Mouse (Mus musculus): ENCODE data around the gene Slc25a17. TPM values are rescaled to one million over a fixed set of nuclear protein-coding genes. Genes with fewer than 3 reads are reported as not detected.

Gene Slc25a17
- polyA plus RNA-seq, 1 experiment from 2014 or later: 148 TPM

DNA sequence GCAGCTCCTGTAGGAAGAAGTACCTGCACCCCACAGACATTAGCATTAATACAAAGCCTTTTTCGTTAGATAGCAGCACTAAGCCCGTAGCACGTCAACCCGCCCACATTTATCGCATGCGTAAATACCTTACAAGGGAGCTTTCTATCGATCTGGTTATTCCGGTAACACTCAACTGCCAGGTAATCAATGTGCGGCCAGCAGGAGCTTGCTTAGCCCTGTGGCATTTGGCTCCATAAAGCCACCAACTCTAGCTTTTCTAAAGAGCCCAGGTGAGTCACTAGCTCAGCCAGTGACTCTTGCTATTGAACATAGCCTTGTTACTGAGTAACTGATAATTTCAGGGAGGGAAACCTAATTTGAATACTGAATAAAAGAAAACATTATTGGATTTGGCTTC is 50.3 kb downstream of the Slc25a17 start:
- no peak overlapping the region for H3K4me2 ChIP-seq (replicated peaks; ENCODE audit: low read depth, low read length)
- ATAC-seq (ENCODE audit: low FRiP score, low TSS enrichment): no peak
- 91% methylated on average over 9 of the region's 9 CpGs for WGBS
- H3K36me3 ChIP-seq (ENCODE audit: insufficient read depth, low read length): 0 out of 2 replicates have a peak, but pooled peaks cover 3% of the 10 kb centered on the region
- H3K9me3 ChIP-seq (ENCODE audit: low read length): no peaks in the 10 kb centered on the region
- H3K27me3 ChIP-seq (ENCODE audit: insufficient read depth, low read length): no peaks in the 10 kb centered on the region
- no peak overlapping the region for H3K9ac ChIP-seq (replicated peaks; ENCODE audit: low read length)
- no peak overlapping the region for H3K4me3 ChIP-seq (ENCODE audit: low read length)
- no peaks in the 10 kb centered on the region for H3K4me1 ChIP-seq (ENCODE audit: insufficient read depth, low read length)
- H3K27ac ChIP-seq (ENCODE audit: low read length): no peak overlapping the region

- H3K4me2 ChIP-seq (replicated peaks; ENCODE audit: low read depth, low read length): no peak overlapping the region
- no peak overlapping the region for H3K4me3 ChIP-seq (ENCODE audit: low read length)
- H3K27ac ChIP-seq (ENCODE audit: low read length): no peak overlapping the region
- H3K9me3 ChIP-seq (ENCODE audit: low read length): no peaks in the 10 kb centered on the region
- no peaks in the 10 kb centered on the region for H3K4me1 ChIP-seq (ENCODE audit: insufficient read depth, low read length)
- no peaks in the 10 kb centered on the region for H3K27me3 ChIP-seq (ENCODE audit: insufficient read depth, low read length)
- 89% methylated on average over 7 of the region's 7 CpGs for WGBS
- ATAC-seq (ENCODE audit: low FRiP score, low TSS enrichment): no peak
- H3K9ac ChIP-seq (replicated peaks; ENCODE audit: low read length): no peak overlapping the region
- H3K36me3 ChIP-seq (ENCODE audit: insufficient read depth, low read length): 0 out of 2 replicates have a peak, but pooled peaks cover 2% of the 10 kb centered on the region
These were observed 52.6 kb downstream of the Slc25a17 start for GRCm38 (mm10) chr15:81308038-81308437.

- Histone ChIP-seq H3K27me3 (ENCODE audit: insufficient read depth, low read length) (no peaks in the 10 kb centered on the region), H3K4me3 (ENCODE audit: low read length) (no peak overlapping the region), H3K4me1 (ENCODE audit: insufficient read depth, low read length) (peaks cover 6% of the 10 kb centered on the region), H3K9me3 (ENCODE audit: low read length) (0 out of 2 replicates have a peak, but pooled peaks cover 2% of the 10 kb centered on the region), H3K27ac (ENCODE audit: low read length) (no peak overlapping the region), H3K36me3 (ENCODE audit: insufficient read depth, low read length) (no peaks in the 10 kb centered on the region), H3K9ac (replicated peaks; ENCODE audit: low read length) (no peak overlapping the region), H3K4me2 (replicated peaks; ENCODE audit: low read depth, low read length) (no peak overlapping the region)
- 96% methylated on average over 6 of the region's 6 CpGs for WGBS
- ATAC-seq (ENCODE audit: low FRiP score, low TSS enrichment): no peak
These were observed 54.1 kb downstream of the Slc25a17 start for GRCm38 (mm10) chr15:81306501-81306900.

DNA sequence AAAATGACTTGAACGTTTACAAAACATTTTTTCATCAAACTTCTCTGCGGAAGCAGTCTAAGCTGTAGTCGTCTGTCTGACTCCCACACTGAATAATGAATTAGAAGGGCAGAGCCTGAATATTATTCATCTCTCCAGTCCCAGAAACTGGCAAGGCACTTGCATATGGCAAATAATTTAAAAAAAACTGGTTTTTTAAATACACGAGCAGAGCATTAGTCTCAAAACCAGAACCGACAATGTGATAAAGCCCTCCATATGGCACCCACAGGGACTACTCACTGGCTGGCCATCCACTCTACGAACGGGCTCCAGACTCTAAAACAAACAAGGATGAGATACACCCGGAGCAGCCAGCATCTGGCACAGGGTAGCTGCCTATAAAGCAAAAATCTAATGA is 55.6 kb downstream of the Slc25a17 start:
- 0 out of 2 replicates have a peak, but pooled peaks cover 2% of the 10 kb centered on the region for H3K9me3 ChIP-seq (ENCODE audit: low read length)
- no peaks in the 10 kb centered on the region for H3K27me3 ChIP-seq (ENCODE audit: insufficient read depth, low read length)
- no peak overlapping the region for H3K4me3 ChIP-seq (ENCODE audit: low read length)
- no peak for ATAC-seq (ENCODE audit: low FRiP score, low TSS enrichment)
- no peak overlapping the region for H3K9ac ChIP-seq (replicated peaks; ENCODE audit: low read length)
- no peaks in the 10 kb centered on the region for H3K36me3 ChIP-seq (ENCODE audit: insufficient read depth, low read length)
- no peak overlapping the region for H3K4me2 ChIP-seq (replicated peaks; ENCODE audit: low read depth, low read length)
- H3K4me1 ChIP-seq (ENCODE audit: insufficient read depth, low read length): peaks cover 18% of the 10 kb centered on the region
- no peak overlapping the region for H3K27ac ChIP-seq (ENCODE audit: low read length)
- WGBS: 40% methylated on average over 8 of the region's 8 CpGs

- Histone ChIP-seq H3K4me2 (replicated peaks; ENCODE audit: low read depth, low read length) (no peak overlapping the region), H3K9ac (replicated peaks; ENCODE audit: low read length) (no peak overlapping the region), H3K27me3 (ENCODE audit: insufficient read depth, low read length) (no peaks in the 10 kb centered on the region), H3K27ac (ENCODE audit: low read length) (no peak overlapping the region), H3K4me1 (ENCODE audit: insufficient read depth, low read length) (peaks cover 18% of the 10 kb centered on the region), H3K36me3 (ENCODE audit: insufficient read depth, low read length) (no peaks in the 10 kb centered on the region), H3K9me3 (ENCODE audit: low read length) (0 out of 2 replicates have a peak, but pooled peaks cover 2% of the 10 kb centered on the region), H3K4me3 (ENCODE audit: low read length) (no peak overlapping the region)
- ATAC-seq (ENCODE audit: low FRiP score, low TSS enrichment): no peak
- 86% methylated on average over 7 of the region's 7 CpGs for WGBS
These were observed 56.6 kb downstream of the Slc25a17 start for GRCm38 (mm10) chr15:81304006-81304405.

GRCm38 (mm10) chr15:81302151-81302808 is 58.3 kb downstream of the Slc25a17 start:
- no peaks in the 10 kb centered on the region for H3K36me3 ChIP-seq (ENCODE audit: insufficient read depth, low read length)
- ATAC-seq (ENCODE audit: low FRiP score, low TSS enrichment): no peak
- H3K27ac ChIP-seq (ENCODE audit: low read length): no peak overlapping the region
- WGBS: 56% methylated on average over 13 of the region's 13 CpGs
- H3K4me3 ChIP-seq (ENCODE audit: low read length): no peak overlapping the region
- 0 out of 2 replicates have a peak, but pooled peaks cover 2% of the 10 kb centered on the region for H3K9me3 ChIP-seq (ENCODE audit: low read length)
- no peak overlapping the region for H3K4me2 ChIP-seq (replicated peaks; ENCODE audit: low read depth, low read length)
- H3K4me1 ChIP-seq (ENCODE audit: insufficient read depth, low read length): peaks cover 18% of the 10 kb centered on the region
- H3K27me3 ChIP-seq (ENCODE audit: insufficient read depth, low read length): no peaks in the 10 kb centered on the region
- H3K9ac ChIP-seq (replicated peaks; ENCODE audit: low read length): no peak overlapping the region

DNA sequence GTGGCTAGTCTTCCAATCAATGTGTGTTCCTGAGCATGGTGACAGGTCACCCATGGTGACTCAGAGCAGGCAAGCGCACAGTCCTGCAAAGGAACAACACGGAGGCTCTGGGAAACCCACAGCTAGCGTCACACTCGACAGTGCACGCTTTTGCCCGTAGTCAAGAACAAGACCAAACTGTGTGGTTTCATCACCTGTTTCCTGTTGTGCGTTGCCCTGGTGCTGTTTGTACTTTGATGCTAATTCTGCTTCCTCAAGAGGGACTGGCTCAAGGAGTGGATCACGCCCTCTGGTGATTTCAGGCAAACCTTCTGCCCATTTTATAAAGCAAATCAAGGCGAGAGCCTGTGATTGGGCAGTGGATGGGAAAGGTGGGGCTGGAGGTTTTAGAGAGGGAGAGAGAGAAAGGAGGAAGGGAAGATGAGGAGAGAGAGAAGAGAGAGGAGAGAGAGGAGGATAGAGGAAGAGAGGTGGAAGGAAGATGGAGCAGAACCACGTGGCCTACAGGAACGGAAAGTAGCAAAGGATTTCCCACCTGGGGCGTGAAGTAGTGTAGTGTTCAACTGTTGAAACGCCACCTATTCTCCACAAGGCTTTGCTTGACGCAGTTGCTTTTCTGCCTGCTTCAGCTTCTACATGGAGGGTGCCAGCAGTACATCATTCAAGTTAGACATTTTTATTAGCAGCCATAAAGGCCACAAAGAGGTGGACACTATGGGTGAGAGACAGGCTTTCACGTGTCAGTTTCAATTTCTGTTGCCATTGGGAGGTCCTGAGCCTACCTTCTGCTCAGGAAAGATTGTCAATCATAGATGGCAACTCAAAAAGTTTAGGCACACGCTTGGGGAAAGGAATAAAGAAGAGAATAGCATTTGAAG is 59.2 kb downstream of the Slc25a17 start:
- 31% methylated on average over 16 of the region's 16 CpGs for WGBS
- no peak overlapping the region for H3K4me3 ChIP-seq (ENCODE audit: low read length)
- ATAC-seq (ENCODE audit: low FRiP score, low TSS enrichment): peak; percentile 49; the same call in 1 of the 2 replicates

GRCm38 (mm10) chr15:81300520-81301069 is 60.0 kb downstream of the Slc25a17 start:
- Histone ChIP-seq H3K36me3 (ENCODE audit: insufficient read depth, low read length) (no peaks in the 10 kb centered on the region), H3K27me3 (ENCODE audit: insufficient read depth, low read length) (no peaks in the 10 kb centered on the region), H3K9me3 (ENCODE audit: low read length) (0 out of 2 replicates have a peak, but pooled peaks cover 2% of the 10 kb centered on the region), H3K4me1 (ENCODE audit: insufficient read depth, low read length) (peaks cover 18% of the 10 kb centered on the region), H3K9ac (replicated peaks; ENCODE audit: low read length) (no peak overlapping the region), H3K27ac (ENCODE audit: low read length) (no peak overlapping the region; the same call in 1 of the 2 replicates), H3K4me3 (ENCODE audit: low read length) (no peak overlapping the region), H3K4me2 (replicated peaks; ENCODE audit: low read depth, low read length) (no peak overlapping the region)
- no peak for ATAC-seq (ENCODE audit: low FRiP score, low TSS enrichment)
- WGBS: 69% methylated on average over 3 of the region's 3 CpGs

More for the DNA sequence above, 59.2 kb downstream of the Slc25a17 start:
- H3K4me2 ChIP-seq (replicated peaks; ENCODE audit: low read depth, low read length): no peak overlapping the region
- H3K27ac ChIP-seq (ENCODE audit: low read length): no peak overlapping the region
- peaks cover 18% of the 10 kb centered on the region for H3K4me1 ChIP-seq (ENCODE audit: insufficient read depth, low read length)
- no peak overlapping the region for H3K9ac ChIP-seq (replicated peaks; ENCODE audit: low read length)
- no peaks in the 10 kb centered on the region for H3K36me3 ChIP-seq (ENCODE audit: insufficient read depth, low read length)
- no peaks in the 10 kb centered on the region for H3K27me3 ChIP-seq (ENCODE audit: insufficient read depth, low read length)
- H3K9me3 ChIP-seq (ENCODE audit: low read length): 0 out of 2 replicates have a peak, but pooled peaks cover 2% of the 10 kb centered on the region

DNA sequence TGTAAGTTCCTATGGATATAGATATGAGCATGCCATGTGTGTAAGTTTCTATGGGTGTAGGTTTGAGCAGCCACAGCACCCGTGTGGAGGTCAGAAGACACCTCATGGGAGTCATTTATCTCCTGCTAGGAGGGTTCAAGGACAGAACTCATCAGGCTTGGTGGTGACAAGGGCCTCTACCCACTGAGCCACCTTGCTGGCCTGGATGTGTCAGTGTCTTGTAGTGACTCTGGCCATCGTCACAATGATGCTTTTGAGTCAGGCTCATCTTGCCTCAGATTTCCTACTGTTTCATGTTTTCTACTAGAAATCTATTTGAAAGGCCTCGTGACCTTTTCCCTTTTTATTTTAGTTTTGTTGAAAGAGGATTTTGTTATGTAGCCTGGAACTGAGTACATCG is 61.1 kb downstream of the Slc25a17 start:
- H3K27ac ChIP-seq (ENCODE audit: low read length): no peak overlapping the region
- H3K4me2 ChIP-seq (replicated peaks; ENCODE audit: low read depth, low read length): no peak overlapping the region
- H3K27me3 ChIP-seq (ENCODE audit: insufficient read depth, low read length): no peaks in the 10 kb centered on the region
- no peak overlapping the region for H3K9ac ChIP-seq (replicated peaks; ENCODE audit: low read length)
- no peaks in the 10 kb centered on the region for H3K36me3 ChIP-seq (ENCODE audit: insufficient read depth, low read length)
- peaks cover 18% of the 10 kb centered on the region for H3K4me1 ChIP-seq (ENCODE audit: insufficient read depth, low read length)
- 90% methylated on average over 4 of the region's 4 CpGs for WGBS
- 0 out of 2 replicates have a peak, but pooled peaks cover 2% of the 10 kb centered on the region for H3K9me3 ChIP-seq (ENCODE audit: low read length)
- ATAC-seq (ENCODE audit: low FRiP score, low TSS enrichment): no peak
- H3K4me3 ChIP-seq (ENCODE audit: low read length): no peak overlapping the region
